Mouse (Mus musculus) MN1 (cell line): ENCODE data around the gene Gm17364.
"Not testable (repeated sequence)": the region's sequence is repeated elsewhere in the genome, so short reads cannot be mapped to it uniquely, and the experiment has no call there.

Source experiments
- DNase-seq: peaks from one replicate; pipeline ENCODE4 v3.0.0-alpha.2; 2016; ENCODE audit warnings: low spot score

The Gm17364 gene

GRCm38 (mm10) chr13:41251667-41252066 is 22.1 kb downstream of the Gm17364 start:
- no peak for DNase-seq

- DNase-seq, result not testable (repeated sequence)
These were observed 22.5 kb downstream of the Gm17364 start for GRCm38 (mm10) chr13:41251232-41251631.

DNA sequence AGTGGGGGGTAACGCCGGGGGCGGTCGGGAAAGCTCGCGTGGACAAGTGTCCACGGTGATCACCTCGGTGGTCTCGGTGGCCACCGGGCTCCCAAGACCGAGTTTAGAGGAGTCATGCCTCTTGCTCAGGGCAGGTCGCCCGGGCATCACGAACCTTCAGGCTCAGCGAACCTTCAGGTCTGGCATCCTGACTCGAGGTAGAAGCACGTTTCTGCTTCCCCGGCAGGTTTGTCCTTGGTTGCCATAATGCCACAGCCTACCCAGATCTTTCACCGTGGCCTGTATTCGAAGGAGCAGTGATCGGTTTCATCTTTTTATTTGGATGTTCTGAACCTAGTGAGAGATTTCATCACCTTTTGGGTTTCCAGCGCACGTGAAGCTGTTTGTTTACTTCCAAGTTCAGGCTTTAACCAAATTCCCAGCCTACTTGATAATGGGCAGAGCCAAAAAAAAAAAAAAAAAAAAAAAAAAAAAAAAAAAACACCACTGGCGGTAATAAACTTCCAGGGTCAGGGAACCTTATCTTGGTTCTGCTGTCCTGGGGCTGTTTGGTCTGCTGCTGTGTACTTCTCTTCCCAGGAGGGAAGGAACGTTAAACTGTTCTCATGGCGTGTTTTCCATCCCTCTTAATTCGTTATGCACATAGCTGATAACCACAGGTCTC is 23.3 kb downstream of the Gm17364 start:
- DNase-seq, result peak; percentile 47

DNA sequence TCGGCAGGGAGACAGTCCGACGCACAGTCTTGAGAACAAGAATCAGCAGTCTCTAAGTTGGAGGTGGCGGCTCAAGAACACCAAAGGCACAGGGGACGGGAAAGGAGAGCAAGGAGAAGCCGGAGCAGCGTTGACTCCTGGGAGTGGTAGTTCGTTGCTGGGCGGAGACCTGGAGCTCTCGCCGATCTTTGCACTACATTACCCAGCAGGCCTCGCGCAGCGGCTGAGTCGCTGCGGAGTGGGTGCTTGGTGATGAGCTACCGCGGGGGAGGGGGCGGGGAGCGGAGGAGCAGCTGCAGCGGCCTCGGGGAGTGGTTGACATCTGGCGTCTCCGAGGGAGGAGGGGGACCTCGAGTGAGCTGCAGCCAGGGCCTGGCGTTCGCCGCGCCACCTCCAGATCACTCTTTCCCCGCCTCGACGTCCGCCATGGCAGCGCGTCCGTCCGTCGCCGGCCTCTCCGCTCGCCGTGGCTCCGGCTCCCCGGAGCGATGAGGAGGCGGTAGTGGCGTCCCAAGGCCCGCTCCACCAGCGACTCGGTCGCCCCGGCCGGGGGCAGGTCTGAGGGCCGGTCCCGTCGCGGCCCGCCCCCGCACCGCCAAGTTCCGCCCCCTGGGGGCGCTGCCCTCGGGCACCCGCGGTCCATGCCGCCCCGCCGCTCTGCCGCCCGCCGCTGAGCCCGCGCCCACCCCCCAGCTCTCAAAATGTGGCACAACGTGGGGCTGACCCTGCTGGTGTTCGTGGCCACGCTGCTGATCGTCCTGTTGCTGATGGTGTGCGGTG is 24.0 kb downstream of the Gm17364 start, which contains the start of gene Smim13:
TSS of gene Smim13 (plus strand) at position 307 of the 780 bp plus-strand sequence.
- peak; percentile 94 for DNase-seq

DNA sequence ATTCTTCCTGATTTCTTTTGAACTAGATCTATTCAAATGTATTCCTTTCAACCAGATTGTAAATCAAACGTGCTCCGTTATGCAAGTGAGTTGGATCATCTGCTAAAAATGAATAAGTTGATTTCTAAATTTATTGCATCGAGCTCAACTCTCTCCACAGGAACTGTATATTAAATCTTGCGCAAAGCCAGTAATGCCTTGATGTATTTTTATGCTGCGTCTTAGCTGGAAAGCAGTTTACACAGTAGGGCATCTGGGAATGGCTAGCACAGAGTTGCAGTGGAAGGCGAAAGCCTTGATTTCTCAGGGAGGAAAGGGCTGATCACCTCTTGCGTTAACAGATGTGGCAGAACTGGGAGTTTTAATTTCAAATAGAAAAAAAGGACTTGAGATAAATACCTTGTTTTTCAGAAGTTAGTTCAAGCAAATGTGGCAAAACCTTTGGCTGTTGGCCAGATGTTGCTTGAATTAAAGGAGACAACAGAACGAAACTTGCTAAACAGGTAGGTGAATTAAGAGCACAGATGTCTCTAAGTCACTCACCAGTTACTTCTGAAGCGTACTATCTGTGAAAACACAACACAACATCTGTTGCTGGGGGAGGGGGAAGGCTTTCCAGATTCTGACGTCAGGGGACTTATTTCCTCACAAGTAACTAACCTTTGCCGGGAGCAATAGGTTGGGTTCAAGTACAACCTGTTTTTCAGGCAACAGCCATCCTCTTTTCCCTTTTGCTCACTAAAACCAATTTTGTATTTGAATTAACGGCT is 24.8 kb downstream of the Gm17364 start:
- no peak for DNase-seq

DNA sequence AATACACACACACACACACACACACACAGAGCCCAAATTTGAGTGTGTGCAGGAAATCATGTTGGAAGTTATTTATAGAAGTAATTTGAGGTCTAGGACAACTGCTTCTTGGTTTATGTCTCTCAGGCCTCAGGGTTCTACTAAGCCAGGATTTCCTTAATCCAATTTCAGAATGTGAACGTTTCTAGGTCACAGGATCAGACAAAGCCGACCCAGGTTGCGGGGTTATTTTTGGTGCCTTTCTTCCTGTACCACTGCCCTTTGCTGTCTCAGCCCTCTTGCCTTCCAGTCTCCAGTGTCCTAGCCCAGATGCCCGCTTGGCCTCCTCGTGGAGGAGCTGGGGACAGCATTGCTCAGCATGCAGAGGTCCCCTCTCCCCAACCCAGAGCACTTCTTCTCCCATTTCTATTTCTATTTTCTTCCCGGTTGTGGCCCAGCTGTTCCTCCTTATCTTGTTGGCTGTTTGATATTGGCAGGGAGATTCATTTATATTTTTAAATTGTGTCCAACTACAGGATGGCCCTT is 29.4 kb downstream of the Gm17364 start:
- no peak for DNase-seq

DNA sequence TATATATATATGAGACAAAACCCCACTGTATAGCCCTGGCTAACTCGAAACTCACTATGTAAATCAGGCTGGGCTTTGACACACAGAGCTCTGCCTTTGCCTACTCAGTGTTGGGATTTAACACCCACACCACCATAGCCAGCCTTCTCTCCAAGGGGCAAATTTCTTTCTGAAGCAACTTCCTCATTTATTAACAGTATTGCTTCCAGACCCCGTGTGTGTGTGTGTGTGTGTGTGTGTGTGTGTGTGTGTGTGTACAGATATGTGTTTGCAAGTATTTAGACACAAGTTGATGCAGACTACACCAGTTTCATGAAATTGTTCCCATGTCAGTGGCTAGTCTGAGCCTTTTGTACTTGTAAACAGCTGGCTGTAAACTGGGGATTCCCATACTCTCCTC is 32.2 kb downstream of the Gm17364 start:
- DNase-seq, result no peak

DNA sequence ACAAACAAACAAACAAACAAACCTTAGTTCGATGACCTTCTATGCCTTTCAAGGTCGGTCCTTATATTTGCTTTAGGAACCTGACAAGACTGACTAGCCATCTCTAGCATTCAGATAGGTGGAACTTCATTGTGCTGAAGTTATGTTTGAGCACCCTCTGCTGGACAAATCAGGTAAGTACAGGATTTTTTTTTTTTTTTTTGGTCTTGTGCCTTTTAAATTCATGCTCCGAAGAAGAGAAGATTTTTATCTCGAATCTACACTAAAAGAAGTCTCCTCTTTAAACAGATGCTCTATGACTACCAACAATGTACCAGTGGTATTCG is 35.0 kb downstream of the Gm17364 start:
- DNase-seq, result peak; percentile 69

- no peak for DNase-seq
These were observed 35.6 kb downstream of the Gm17364 start for GRCm38 (mm10) chr13:41238035-41238804.

DNA sequence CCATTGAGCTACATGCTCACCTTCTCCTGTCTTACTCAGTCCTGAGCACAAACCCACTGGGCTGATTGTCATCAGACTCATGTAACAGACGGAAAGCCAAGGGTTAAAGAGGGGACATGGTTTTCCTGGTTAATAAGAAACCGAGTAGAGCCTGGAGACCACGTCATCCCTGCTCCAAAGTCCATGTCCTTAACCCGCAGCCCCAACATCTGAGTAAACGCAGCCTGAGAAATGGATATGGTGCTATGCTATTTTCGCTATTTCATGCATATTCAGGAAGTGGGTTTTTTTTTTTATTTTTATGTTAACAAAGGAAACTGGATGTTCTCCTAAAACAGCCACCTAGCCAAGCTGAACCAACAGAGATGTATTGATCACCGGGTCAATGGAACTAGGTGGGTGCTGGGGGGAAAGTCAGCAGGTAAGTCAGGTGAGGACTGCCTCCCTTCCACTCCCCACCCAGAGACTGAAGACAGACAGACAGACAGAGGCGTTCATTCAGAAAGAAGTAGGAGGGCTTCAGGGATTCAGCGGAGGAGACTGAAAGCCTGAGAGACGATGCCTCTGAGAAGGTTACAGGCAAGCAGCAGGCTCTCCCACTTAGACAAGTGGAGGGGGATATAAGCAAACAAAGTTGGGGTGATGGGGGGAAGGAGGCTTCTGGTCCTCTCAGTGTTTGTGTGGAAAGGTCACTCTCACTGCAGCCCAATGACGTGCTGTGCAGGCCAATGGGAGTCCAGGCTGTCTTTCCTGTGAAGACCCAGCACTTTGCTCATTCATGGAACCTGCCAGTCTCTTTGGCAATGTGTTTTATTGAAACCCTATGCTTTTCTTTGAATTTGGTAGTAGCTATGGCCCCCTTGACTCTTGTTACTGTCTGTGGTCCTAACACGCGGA is 37.7 kb downstream of the Gm17364 start:
- no peak for DNase-seq

DNA sequence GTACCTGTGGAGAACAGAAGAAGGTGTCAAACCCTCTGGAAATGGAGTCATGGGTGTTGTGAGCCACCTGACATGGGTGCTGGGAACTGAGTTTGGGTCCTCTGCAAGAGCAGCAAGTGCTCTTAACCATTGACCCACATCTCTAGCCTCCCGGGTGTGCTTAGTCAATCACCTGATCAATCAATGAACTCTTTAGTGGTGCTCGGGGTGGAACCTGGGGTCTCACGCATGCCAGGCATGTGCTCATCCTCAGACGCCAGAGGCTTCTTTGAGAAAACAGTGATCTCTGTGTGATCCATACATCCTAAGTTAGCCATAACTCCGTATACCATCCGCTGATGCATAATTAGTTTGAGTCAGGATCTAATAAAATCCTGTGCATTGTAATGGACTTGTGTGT is 38.6 kb downstream of the Gm17364 start:
- no peak for DNase-seq

DNA sequence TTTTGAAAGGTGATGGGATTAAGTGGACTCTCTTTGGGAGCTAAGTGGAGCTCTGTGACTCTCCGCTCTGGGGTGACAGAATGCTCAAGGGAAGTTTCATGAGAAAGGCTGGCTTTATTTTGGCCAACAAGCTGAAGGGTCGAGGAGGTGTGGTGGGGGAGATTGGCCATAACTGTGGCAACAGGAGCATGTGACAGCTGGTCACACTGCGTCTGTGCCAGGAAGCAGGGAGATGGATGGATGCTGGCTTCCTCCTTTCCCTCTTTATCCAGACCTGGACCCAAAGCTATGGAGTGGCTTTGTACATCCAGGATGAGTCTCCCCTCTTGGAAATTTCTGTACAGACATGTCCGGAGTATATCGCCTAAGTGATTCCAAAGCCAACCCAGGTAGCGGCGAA is 40.5 kb downstream of the Gm17364 start:
- DNase-seq, result no peak

- DNase-seq, result no peak
These were observed 41.6 kb downstream of the Gm17364 start for GRCm38 (mm10) chr13:41232209-41232608.

DNA sequence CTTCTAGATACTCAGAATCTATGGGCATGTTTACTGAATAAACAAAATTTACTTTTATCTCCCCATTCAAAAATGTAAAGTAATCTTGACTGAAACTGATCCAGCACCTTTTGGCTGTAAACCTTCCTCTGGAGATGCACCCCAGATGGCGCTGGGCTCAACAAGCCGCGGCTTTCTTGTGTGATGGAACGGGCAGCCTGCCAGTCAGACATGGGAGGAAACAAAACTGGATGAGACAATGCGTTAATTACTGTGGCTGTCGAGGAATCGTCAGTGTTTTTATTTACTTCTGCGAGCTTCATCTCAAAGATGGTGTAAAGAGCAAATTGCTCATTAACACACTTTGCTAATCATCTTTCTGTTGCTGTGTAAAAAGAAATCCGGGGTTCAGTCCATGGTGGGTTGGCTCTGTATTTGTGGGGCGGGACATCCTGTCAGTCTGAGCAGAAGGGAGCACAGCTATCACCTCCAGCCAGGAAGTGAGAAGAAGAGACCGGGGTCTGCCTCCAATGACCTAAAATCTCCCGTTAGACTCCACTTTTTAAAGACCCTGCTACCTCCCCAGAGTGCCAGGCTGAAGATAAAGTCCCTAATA is 42.3 kb downstream of the Gm17364 start:
- DNase-seq, result no peak

DNA sequence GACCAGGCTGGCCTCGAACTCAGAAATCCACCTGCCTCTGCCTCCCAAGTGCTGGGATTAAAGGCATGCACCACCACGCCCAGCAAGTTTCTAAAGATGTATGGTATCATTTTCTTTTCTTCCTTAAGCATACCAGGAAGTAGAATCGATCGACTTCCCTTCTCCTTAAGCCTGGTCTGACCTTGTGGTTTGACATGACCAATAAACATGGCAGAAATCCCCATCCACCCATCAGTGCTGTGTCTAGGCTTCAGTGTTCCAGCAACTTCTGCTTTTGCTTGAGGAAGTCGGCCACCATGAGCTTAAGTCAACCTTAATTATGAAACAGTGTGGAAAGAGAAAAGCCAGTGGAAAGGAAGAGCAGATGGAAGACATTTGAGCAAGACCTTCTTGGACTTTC is 43.5 kb downstream of the Gm17364 start:
- DNase-seq, result no peak

DNA sequence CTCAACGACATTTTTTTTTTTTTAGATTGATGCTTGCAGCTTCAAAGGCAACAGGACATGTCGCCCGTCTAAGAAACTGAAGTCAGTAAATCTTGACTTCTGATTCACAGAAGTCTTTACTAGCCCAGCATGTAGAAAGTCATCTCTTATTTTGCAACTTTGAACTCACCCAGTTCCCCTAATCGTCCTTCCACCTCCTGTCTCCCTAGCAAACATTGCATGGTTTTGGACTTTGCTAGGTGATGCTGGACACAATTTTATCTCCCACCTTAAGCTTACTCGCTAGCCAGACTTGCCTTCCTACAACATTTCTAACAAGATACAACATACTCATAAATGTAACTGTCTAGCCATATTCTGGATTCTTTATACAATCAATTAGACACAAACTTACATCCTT is 45.7 kb downstream of the Gm17364 start:
- no peak for DNase-seq

DNA sequence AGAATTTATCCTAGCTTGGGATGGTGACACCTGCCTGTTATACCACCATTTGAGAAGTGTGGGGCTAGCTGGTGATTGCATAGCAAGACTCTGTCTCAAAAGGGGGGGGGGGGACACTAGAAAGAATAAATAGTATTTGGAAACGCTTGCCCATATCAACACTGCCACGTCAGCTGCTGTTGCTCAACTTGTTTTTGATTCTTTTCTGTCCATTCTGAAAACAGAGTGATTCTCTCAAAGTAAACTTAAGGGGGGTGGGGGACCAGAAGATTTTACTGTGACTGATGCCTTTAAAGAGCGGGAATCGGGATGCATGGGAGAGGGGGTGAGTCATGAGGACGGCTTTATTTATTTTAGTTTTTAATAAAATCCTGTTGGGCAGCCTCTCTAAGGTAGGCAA is 47.3 kb downstream of the Gm17364 start:
- no peak for DNase-seq
